Mouse (Mus musculus): ENCODE data around the gene Vmn2r89.
"Not testable (repeated sequence)": the region's sequence is repeated elsewhere in the genome, so short reads cannot be mapped to it uniquely, and the experiment has no call there.

The Vmn2r89 gene

GRCm38 (mm10) chr14:51451557-51451956 lies at the start of gene Vmn2r89:
TSS of gene Vmn2r89 (plus strand) at chr14:51451857.
- not testable (repeated sequence) for DNase-seq

DNA sequence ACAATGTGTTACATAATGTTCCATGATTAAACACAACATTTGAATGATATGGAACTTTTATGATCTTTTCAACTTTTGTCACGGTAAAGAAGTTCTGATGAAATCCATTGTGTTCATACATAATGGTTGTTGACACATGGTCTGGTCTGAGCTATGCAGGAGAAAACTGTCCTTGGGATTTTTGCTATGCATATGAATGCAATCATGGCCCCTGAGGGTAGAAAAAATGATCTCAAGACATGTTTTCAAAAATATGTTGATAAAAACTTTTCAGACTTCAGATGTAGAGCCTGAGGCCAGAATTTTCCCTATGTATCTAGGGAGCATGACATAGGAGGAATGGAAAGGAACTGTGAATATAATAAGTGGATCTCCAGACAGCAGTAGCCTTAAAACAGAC lies 41.1 kb upstream of the Vmn2r89 start, which contains the start of gene Vmn2r88:
Gene Vmn2r88 (plus strand): TSS at position 301 of the 400 bp plus-strand sequence.
- no peak for DNase-seq

DNA sequence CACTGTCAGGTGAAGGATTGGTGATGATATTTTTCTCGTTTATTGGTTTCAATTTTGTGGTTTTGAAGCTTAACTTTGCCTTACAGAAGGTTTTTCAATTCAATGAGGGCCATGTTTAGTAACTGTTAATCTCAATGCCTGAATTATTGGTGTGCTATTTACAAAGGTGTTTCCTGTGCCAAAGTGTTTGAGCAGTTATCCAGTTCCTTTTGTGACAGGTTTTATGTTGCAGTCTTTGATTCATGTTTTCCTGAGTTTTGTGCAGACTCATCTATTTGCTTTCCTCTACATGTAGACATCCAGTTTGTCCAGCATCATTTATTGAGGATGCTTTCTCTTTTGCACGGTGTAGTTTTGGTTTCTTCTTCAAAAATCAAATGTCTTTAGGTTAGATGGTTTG lies 27.8 kb upstream of the Vmn2r89 start:
- DNase-seq = no peak

DNA sequence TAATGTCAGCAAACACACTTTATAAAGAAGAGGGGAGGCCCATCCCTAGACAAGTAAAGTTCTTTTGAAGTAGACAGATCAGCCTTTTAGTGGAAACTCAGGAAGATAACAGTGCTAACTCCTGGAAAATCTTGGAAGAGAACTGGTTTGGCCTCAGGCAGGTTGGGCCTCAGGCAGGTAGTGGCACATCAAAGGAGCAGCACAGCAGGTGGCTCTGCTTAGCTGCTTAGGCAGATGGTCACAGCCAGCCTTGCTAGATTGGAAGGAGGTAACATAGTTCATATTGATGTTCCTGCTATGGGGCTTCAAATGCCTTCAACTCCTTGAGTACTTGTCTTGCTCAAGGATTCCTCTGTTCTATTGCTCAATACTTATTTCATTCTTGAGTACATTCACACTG lies 21.5 kb upstream of the Vmn2r89 start:
- peak; percentile 5 to 22 for DNase-seq

DNA sequence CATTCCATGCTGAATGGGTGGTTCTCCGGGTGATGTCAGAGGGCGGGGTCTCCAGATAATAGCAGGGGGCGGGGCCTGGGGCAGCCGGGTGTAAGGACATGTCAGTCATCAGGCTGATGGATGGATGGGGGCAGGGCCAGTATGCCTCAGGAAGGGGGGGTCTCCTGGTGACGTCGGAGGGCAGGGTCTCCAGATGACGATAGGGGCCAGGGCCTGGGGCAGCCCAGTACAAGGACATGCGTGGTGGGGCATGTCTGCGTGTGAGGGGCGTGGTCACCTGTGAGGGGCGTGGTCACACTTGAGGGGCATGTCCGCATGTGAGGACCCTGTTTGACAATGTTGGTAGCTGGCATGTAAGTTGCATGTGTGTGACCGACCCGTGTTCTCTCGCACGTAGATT lies 17.1 kb upstream of the Vmn2r89 start:
- peak in 1 of 2 experiments; percentile 3 for DNase-seq

GRCm38 (mm10) chr14:51435020-51435419 lies 16.6 kb upstream of the Vmn2r89 start:
- no peak for DNase-seq

GRCm38 (mm10) chr14:51438955-51439354 lies 12.7 kb upstream of the Vmn2r89 start:
- no peak for DNase-seq

DNA sequence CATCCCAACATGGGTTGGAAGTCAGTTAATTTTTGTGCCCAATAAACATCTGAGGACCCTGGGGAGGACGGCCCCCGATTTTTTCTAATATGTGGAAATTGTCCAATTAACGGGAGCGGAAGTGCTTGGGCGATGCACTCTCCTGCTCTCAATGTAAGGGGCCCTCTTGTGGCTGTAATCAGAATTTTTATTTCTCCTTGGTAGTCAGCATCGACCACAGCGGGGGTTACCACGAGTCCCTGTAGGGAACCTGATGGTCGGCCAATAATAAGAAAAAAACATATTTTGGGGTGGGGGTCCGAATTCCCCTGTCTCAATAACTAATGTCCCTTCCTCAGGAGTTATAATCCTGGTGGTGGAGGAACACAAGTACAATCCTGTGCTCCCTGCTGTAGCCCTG lies 28.6 kb downstream of the Vmn2r89 start:
- peak in 1 of 2 experiments; percentile 6 for DNase-seq

DNA sequence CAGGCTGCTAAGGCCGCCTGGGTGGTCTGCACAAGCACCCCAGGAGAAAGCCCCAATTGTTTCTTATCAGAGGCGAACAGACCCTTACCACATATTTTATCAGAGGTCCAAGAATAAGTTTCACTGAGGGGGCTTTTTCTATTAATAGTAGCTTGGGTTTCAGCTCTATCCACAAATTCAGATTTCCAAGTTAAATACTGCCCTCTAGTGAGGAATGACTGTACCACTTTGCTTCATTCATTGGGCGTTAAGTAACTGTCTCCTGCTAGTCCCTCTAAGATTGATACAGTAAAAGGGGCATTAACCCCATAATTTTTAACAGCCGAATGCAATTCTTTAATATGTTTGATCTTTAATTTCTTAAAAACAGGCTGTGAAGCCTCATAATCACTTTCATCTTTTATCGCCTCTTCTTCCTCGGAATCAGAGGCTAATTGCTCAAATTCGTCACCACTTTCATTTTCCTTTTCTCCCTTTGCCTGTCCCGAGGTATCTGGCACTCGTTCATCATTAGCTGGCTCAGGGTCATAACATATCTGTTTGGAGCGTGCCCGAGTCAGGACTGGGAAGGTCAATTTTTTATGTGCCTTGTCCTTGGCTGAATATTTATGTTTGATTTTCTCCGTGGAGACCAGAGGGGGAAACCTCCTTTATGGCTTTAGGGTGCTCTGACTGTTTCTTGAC lies 29.8 kb downstream of the Vmn2r89 start:
- peak; percentile 11 to 13 for DNase-seq

GRCm38 (mm10) chr14:51482051-51482715 lies 30.5 kb downstream of the Vmn2r89 start:
- DNase-seq = no peak

- not testable (repeated sequence) for DNase-seq
Measured at GRCm38 (mm10) chr14:51482971-51483381, 31.3 kb downstream of the Vmn2r89 start.

DNA sequence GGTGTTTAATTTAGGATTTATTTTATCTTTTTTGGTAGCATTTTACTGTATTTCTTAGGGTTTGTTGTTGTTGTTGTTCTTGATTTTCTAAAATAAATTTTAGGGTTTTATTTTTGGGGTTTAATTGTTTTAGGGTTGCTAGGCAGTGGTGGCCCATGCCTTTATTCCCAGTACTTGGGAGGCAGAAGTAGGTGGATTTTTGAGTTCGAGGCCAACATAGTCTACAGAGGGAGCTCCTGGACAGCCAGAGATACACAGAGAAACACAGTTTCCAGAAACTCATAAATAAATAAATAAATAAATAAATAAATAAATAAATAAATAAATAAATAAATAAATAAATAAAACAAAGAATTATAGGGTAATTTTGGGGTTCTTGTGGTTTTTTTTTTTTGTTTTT lies 32.0 kb downstream of the Vmn2r89 start:
- DNase-seq = no peak

DNA sequence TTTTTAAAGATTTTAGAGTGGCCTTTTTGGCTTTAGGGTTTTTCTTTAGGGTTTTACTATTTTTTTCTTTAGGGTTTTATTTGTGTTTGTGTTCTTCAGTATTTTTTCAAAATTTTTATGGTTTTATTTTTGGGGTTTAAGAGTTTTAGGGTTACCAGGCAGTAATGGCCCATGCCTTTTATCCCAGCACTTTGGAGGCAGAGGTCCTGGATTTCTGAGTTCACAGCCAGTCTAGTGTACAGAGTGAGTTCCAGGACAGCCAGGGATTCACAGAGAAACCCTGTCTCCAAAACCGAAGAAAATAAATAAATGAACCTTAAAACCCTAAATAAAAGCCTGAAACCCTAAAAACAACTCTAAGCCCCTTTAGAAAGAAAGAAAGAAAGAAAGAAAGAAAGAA lies 34.5 kb downstream of the Vmn2r89 start:
- no peak for DNase-seq

- peak in 1 of 2 experiments; percentile 7 for DNase-seq
Measured at GRCm38 (mm10) chr14:51495781-51496180, 44.1 kb downstream of the Vmn2r89 start.

DNA sequence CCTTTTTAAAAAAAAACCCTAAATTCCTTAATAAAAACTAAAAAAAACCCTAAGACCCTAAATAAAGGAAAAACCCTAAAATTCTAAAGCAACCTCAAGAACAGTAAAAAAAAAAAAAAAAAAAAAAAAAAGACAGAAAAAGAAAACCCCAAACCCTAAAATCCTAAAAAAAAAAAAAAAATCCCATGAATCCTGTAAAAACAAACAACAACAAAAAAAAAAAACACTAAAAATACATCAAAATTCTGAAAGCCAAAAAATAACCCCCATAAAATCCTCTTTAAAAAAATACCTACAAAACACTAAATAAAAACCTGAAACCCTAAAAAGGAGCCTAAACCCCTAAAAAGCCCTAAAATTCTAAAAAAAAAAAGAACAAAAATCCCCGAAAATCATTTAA lies 45.3 kb downstream of the Vmn2r89 start:
- DNase-seq = no peak

DNA sequence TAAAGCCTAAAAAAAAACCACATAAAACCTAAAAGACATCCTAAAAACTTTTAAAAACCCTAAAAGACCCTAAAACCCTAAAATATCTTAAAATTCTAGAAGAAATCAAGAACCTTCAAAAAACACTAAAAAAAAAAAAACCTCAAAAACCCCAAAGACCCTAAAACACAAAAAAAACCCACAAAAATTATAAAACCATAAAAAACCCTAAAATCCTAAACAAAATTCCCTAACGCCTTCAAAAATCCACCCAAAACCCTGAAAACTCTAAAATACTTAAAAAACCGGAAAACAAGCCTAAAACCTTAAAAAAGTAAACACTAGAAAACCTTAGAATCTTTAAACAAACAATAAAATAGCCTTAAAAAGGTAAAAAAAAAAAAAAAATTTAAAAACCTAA lies 46.3 kb downstream of the Vmn2r89 start:
- DNase-seq = no peak

DNA sequence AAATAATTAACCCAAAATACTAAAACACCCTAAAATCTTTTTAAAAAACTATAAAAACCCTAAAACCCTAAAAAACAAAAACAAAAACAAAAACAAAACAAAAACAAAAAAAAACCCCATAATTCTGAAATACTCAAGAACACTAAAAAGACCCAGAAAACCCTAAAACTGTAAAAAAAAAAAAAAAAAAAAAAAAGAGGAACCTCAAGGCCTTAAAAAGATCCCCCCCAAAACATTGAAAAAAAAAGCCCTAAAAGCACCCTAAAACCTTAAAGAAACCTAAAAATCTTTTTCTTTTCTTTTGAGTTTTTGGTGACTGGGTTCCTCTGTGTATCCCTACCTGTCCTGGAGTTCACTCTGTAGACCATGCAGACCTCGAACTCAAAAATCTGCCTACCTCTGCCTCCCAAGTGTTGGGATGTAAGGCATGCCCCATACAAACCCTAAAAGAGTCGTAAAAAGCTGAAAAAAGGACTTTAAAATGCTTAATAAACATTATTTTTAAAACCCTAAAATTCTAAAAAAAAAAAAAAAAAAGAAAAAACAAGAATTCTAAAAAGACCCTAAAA lies 48.1 kb downstream of the Vmn2r89 start:
- DNase-seq = no peak

- no peak for DNase-seq
Measured at GRCm38 (mm10) chr14:51500461-51500860, 48.8 kb downstream of the Vmn2r89 start.

DNA sequence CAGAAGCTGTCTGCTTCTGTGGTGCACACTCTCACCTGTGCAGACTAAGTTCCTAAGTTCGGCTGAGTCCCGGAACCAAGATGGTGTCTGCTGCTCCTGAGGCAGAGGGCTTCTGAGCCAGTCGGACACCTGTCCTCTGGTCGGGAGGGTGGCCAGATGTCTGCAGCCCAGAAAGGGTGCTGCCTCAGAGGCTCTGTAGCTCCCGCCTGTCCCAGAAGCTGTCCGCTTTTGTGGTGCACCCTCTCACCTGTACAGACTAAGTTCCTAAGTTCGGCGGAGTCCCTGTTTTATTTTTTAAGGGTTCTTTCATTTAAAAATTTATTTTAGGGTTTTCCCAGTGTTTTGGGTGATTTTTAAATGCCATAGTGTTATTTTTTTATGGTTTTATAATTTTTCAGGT lies 55.8 kb downstream of the Vmn2r89 start:
- no peak for DNase-seq
